Mouse (Mus musculus) bone marrow macrophage, adult 2 months (primary cell): Measurements from ENCODE around the gene Cand1.

Source experiments
- CTCF ChIP-seq: IDR thresholded peaks from 2 replicates; pipeline ENCODE4 v1.5.1; 2012; ENCODE audit warnings: low read depth, mild to moderate bottlenecking, low read length, moderate library complexity
- POLR2A ChIP-seq: IDR thresholded peaks from 2 replicates; pipeline ENCODE4 v1.6.1; 2012; ENCODE audit warnings: mild to moderate bottlenecking, low read depth, low read length, borderline replicate concordance

DNA sequence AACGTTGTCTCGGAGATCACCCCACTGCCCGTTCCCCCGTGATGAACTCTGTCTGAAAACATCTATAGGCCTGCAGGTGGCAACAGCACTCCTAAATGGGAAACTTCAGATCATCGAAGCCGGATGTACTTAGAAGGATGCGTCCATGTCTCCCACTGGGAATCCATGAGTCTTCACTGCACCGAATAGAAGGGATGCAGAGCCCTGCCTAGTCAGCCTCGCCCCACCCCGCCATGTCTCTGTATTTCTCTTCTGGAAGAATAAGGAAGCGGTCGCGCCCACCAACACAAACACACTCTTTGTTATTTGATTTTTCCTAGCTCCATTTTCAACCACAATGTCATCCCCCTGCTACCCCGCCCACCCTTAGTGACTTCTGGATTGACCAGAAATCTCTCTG lies 4.3 kb upstream of the Cand1 start:
- no peak for TF ChIP-seq POLR2A
- no peak for TF ChIP-seq CTCF
